Mouse (Mus musculus): Measurements from ENCODE around the gene Gm42688.
"Not testable (repeated sequence)": the region's sequence is repeated elsewhere in the genome, so short reads cannot be mapped to it uniquely, and the experiment has no call there.

DNA sequence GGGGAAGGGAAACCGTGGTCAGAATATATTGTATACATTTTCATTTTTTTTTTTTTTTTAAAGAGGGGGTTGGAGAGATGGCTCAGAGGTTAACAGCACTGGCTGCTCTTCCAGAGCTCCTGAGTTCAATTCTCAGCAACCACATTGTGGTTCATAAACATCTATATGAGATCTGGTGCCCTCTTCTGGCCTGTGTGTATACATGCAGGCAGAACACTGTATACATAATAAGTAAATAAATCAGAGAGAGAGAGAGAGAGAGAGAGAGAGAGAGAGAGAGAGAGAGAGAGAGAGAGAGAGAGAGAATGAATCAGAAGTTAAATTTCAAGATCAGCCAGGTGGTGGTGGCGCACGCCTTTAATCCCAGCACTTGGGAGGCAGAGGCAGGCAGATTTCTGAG is 58.0 kb downstream of the Gm42688 start:
- TF ChIP-seq CTCF (IDR thresholded peaks at IDR 0.05; ENCODE audit: low read depth) = peak; percentile 67
- not testable (repeated sequence) for TF ChIP-seq EP300 (IDR thresholded peaks at IDR 0.05; ENCODE audit: low read depth)

All from liver, embryonic 14.5 days (tissue).